Mouse (Mus musculus) CD4-positive, CD25-positive, alpha-beta regulatory T cell, adult 4 months (primary cell): ENCODE data around the gene Stk32b. TPM values are rescaled to one million over a fixed set of nuclear protein-coding genes. Genes with fewer than 3 reads are reported as not detected.

Experiments used
- ATAC-seq: one replicate; pipeline ENCODE4 v1.8.0; 2017
- polyA plus RNA-seq, 2 experiments: library from polyadenylated mRNA; unstranded; fragments of 100-300 nt; shearing (Covaris generic); gene quantifications; one replicate each; pipeline ENCODE4 v1.2.1; 2017

Stk32b gene
- polyA plus RNA-seq = not detected

- no peak for ATAC-seq
These were observed at the start of gene Stk32b for GRCm38 (mm10) chr5:37716505-37717372. Gene Stk32b (minus strand): TSS chr5:37717171.

GRCm38 (mm10) chr5:37765851-37766250 is 48.9 kb upstream of the Stk32b start:
- ATAC-seq = no peak

GRCm38 (mm10) chr5:37762046-37762445 is 45.1 kb upstream of the Stk32b start:
- no peak for ATAC-seq

GRCm38 (mm10) chr5:37753366-37753765 is 36.4 kb upstream of the Stk32b start:
- no peak for ATAC-seq

- ATAC-seq = no peak
These were observed 35.3 kb upstream of the Stk32b start for GRCm38 (mm10) chr5:37752027-37752967.

- no peak for ATAC-seq
These were observed 27.1 kb upstream of the Stk32b start for GRCm38 (mm10) chr5:37743889-37744707.

- no peak for ATAC-seq
These were observed 19.2 kb upstream of the Stk32b start for GRCm38 (mm10) chr5:37736213-37736612.

- no peak for ATAC-seq
These were observed 18.3 kb upstream of the Stk32b start, which contains the start of gene Cytl1 for GRCm38 (mm10) chr5:37735224-37735623. Gene Cytl1 (plus strand): TSS chr5:37735519.

- no peak for ATAC-seq
These were observed 13.8 kb upstream of the Stk32b start for GRCm38 (mm10) chr5:37730781-37731180.

- ATAC-seq = no peak
These were observed 8.4 kb upstream of the Stk32b start for GRCm38 (mm10) chr5:37725220-37725886.

GRCm38 (mm10) chr5:37720670-37721069 is 3.7 kb upstream of the Stk32b start:
- ATAC-seq = no peak

- ATAC-seq = no peak
These were observed 503 bp upstream of the Stk32b start for GRCm38 (mm10) chr5:37717384-37717963.

- ATAC-seq = no peak
These were observed 7.6 kb downstream of the Stk32b start for GRCm38 (mm10) chr5:37709257-37709904.

- ATAC-seq = no peak
These were observed 8.8 kb downstream of the Stk32b start for GRCm38 (mm10) chr5:37708124-37708523.

GRCm38 (mm10) chr5:37704962-37705361 is 12.0 kb downstream of the Stk32b start:
- no peak for ATAC-seq

GRCm38 (mm10) chr5:37699757-37700156 is 17.2 kb downstream of the Stk32b start:
- no peak for ATAC-seq

- no peak for ATAC-seq
These were observed 19.7 kb downstream of the Stk32b start for GRCm38 (mm10) chr5:37697286-37697685.

- no peak for ATAC-seq
These were observed 21.2 kb downstream of the Stk32b start for GRCm38 (mm10) chr5:37695773-37696172.

GRCm38 (mm10) chr5:37692759-37693158 is 24.2 kb downstream of the Stk32b start:
- no peak for ATAC-seq

GRCm38 (mm10) chr5:37670781-37671180 is 46.2 kb downstream of the Stk32b start:
- no peak for ATAC-seq

- no peak for ATAC-seq
These were observed 52.0 kb downstream of the Stk32b start for GRCm38 (mm10) chr5:37664962-37665361.
